Mouse (Mus musculus): ENCODE data around the gene Efhc1. TPM values are rescaled to one million over a fixed set of nuclear protein-coding genes. Genes with fewer than 3 reads are reported as not detected.
A peak's percentile ranks its signal among the peaks of the same experiment; 100 is the strongest.

Efhc1 gene
- polyA plus RNA-seq, 1 experiment from 2014 or later = 1.9 TPM

DNA sequence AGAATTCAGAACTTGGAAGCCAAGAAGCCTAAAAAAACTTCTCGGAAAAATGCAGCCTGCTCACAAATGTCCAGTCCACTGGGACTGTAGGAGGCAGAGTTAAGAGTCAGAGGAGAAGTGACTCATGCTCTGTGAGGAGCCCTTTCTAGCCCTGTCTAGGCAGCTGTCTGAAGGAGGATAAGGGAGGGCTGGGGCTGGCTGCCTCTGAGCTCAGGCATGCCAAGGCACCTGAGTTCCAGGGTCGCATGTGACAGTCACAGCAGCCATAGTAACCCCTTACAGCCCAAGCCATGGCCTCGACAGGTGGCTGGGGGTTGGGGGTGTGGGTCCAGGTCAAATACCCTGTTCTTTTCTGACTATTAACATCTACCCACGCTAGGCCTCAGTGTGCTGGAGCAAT is 57.5 kb downstream of the Efhc1 start:
- Histone ChIP-seq H3K27me3 (ENCODE audit: control insufficient read depth, insufficient read depth, low read length) (no peaks in the 10 kb centered on the region), H3K4me2 (ENCODE audit: low read depth, low read length) (no peak overlapping the region), H3K4me3 (ENCODE audit: low read length) (no peak overlapping the region), H3K4me1 (ENCODE audit: control insufficient read depth, insufficient read depth, low read length) (peaks cover 6% of the 10 kb centered on the region), H3K9ac (ENCODE audit: low read length) (no peak overlapping the region), H3K27ac (ENCODE audit: low read length) (no peak overlapping the region), H3K9me3 (replicated peaks; ENCODE audit: control insufficient read depth, low read length) (no peaks in the 10 kb centered on the region), H3K36me3 (ENCODE audit: control insufficient read depth, insufficient read depth) (0 out of 2 replicates have a peak, but pooled peaks cover 4% of the 10 kb centered on the region)
- ATAC-seq (replicated peaks; ENCODE audit: extremely low read depth, insufficient read depth, low FRiP score) = peak; percentile 72
- WGBS = 49% methylated on average over 4 of the region's 4 CpGs

DNA sequence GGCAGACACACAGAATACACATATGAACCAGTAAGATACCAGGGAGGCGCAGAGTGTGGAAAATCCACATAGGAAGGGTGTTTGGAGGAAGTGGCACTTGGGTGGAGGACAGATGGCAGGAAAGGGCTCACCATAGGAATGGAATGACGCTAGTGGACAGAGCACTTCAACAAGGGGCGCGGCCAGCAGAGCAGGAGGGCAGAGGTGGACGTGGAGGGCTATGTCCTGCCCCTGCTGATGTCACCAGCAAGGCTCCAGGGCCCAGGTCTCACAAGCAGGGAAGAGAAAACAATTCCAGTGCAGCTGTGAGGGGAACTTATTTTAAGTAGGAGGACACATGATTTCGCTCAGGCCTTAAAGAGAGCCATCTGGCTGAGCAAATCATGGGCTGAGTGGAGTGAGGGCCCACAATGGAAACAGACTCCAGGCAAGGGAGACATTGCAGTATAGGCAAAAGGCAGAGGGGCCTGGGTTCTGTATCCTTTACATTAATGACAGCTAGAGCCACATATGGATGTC is 58.9 kb downstream of the Efhc1 start:
- Histone ChIP-seq H3K4me2 (ENCODE audit: low read depth, low read length) (no peak overlapping the region), H3K27me3 (ENCODE audit: control insufficient read depth, insufficient read depth, low read length) (no peaks in the 10 kb centered on the region), H3K9me3 (replicated peaks; ENCODE audit: control insufficient read depth, low read length) (no peaks in the 10 kb centered on the region), H3K27ac (ENCODE audit: low read length) (no peak overlapping the region), H3K4me3 (ENCODE audit: low read length) (no peak overlapping the region), H3K36me3 (ENCODE audit: control insufficient read depth, insufficient read depth) (0 out of 2 replicates have a peak, but pooled peaks cover 4% of the 10 kb centered on the region), H3K4me1 (ENCODE audit: control insufficient read depth, insufficient read depth, low read length) (peaks cover 6% of the 10 kb centered on the region), H3K9ac (ENCODE audit: low read length) (no peak overlapping the region)
- WGBS = 64% methylated on average over 6 of the region's 6 CpGs
- no peak for ATAC-seq (replicated peaks; ENCODE audit: extremely low read depth, insufficient read depth, low FRiP score)

GRCm38 (mm10) chr1:21014463-21014862 is 63.0 kb downstream of the Efhc1 start:
- peak; percentile 90 for ATAC-seq (replicated peaks; ENCODE audit: extremely low read depth, insufficient read depth, low FRiP score)
- H3K27ac ChIP-seq (ENCODE audit: low read length) = peak overlapping the region; percentile 30
- H3K4me2 ChIP-seq (ENCODE audit: low read depth, low read length) = no peak overlapping the region
- 34% methylated on average over 8 of the region's 8 CpGs for WGBS
- no peaks in the 10 kb centered on the region for H3K4me1 ChIP-seq (ENCODE audit: control insufficient read depth, insufficient read depth, low read length)
- H3K9me3 ChIP-seq (replicated peaks; ENCODE audit: control insufficient read depth, low read length) = no peaks in the 10 kb centered on the region
- no peaks in the 10 kb centered on the region for H3K27me3 ChIP-seq (ENCODE audit: control insufficient read depth, insufficient read depth, low read length)
- H3K4me3 ChIP-seq (ENCODE audit: low read length) = no peak overlapping the region
- no peak overlapping the region for H3K9ac ChIP-seq (ENCODE audit: low read length)
- H3K36me3 ChIP-seq (ENCODE audit: control insufficient read depth, insufficient read depth) = 0 out of 2 replicates have a peak, but pooled peaks cover 4% of the 10 kb centered on the region

DNA sequence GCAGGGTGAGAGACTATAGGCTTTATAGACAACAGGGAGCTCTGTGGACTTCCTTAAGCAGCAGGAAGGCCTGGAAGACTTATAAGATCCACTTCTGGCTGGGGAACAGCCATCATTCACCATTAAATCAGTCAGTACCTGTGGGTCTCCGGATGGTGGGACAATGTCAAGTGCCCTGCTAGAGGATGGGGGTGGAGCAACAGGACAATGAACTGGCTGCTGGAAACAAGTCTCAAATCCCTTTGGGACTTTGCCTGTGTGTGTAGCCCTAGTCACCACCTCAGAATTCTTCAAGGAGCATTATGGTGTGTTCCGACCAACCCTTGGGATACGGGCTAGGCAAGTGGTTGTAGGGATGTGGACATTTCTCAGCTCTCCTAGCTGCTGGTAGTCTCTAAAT is 71.7 kb downstream of the Efhc1 start:
- no peaks in the 10 kb centered on the region; the same call in 1 of the 2 replicates for H3K4me1 ChIP-seq (ENCODE audit: control insufficient read depth, insufficient read depth, low read length)
- 73% methylated on average over 3 of the region's 3 CpGs for WGBS
- no peaks in the 10 kb centered on the region for H3K27me3 ChIP-seq (ENCODE audit: control insufficient read depth, insufficient read depth, low read length)
- H3K27ac ChIP-seq (ENCODE audit: low read length) = no peak overlapping the region
- no peak for ATAC-seq (replicated peaks; ENCODE audit: extremely low read depth, insufficient read depth, low FRiP score)
- H3K9me3 ChIP-seq (replicated peaks; ENCODE audit: control insufficient read depth, low read length) = no peaks in the 10 kb centered on the region
- H3K36me3 ChIP-seq (ENCODE audit: control insufficient read depth, insufficient read depth) = no peaks in the 10 kb centered on the region
- no peak overlapping the region for H3K9ac ChIP-seq (ENCODE audit: low read length)
- no peak overlapping the region for H3K4me2 ChIP-seq (ENCODE audit: low read depth, low read length)
- H3K4me3 ChIP-seq (ENCODE audit: low read length) = no peak overlapping the region

DNA sequence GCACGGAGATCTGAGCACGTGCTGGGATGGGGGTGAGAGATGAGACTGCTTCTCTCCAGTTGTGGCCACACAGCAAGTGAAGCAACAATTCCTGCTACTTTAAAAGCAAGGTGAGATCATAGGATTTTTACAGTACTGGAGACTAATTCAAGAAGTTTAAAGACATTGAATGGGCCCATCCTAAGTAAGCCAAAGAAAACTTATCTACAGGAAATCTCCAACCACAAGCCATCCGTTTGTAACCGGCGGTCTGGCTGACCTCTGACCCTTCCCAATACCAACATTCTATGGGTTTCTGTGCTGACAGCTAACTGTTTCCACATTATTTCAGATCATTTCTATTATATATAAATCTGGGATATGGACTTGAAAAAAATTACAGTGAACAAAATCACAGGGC is 73.8 kb downstream of the Efhc1 start:
- H3K36me3 ChIP-seq (ENCODE audit: control insufficient read depth, insufficient read depth) = no peaks in the 10 kb centered on the region
- no peak overlapping the region for H3K27ac ChIP-seq (ENCODE audit: low read length)
- 76% methylated on average over 5 of the region's 5 CpGs for WGBS

DNA sequence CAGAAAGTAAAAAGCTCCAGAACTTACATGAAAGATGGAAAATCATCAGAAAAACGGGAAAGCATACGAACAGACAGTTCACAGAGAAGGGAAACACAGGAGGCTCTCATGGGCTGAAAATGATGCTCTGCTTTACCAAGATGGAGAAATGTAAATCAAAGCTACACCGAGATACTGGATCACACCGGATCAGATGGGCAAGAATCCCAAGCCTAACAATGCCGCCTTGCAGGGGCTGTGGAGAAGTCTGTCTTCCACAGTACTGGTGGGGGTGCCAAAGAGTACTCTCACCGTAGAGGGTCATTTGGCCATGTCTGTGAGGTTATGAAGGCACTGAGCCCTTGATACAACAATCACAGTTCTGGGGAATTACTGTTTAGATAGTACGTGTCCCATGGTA is 75.1 kb downstream of the Efhc1 start:
- H3K4me3 ChIP-seq (ENCODE audit: low read length) = no peak overlapping the region
- ATAC-seq (replicated peaks; ENCODE audit: extremely low read depth, insufficient read depth, low FRiP score) = no peak
- 85% methylated on average over 7 of the region's 7 CpGs for WGBS
- H3K9me3 ChIP-seq (replicated peaks; ENCODE audit: control insufficient read depth, low read length) = no peaks in the 10 kb centered on the region
- no peaks in the 10 kb centered on the region for H3K27me3 ChIP-seq (ENCODE audit: control insufficient read depth, insufficient read depth, low read length)
- H3K4me2 ChIP-seq (ENCODE audit: low read depth, low read length) = no peak overlapping the region
- no peak overlapping the region for H3K9ac ChIP-seq (ENCODE audit: low read length)
- H3K36me3 ChIP-seq (ENCODE audit: control insufficient read depth, insufficient read depth) = no peaks in the 10 kb centered on the region
- H3K27ac ChIP-seq (ENCODE audit: low read length) = no peak overlapping the region
- no peaks in the 10 kb centered on the region; the same call in 1 of the 2 replicates for H3K4me1 ChIP-seq (ENCODE audit: control insufficient read depth, insufficient read depth, low read length)

More for the DNA sequence above, 73.8 kb downstream of the Efhc1 start:
- Histone ChIP-seq H3K4me2 (ENCODE audit: low read depth, low read length) (no peak overlapping the region), H3K4me1 (ENCODE audit: control insufficient read depth, insufficient read depth, low read length) (no peaks in the 10 kb centered on the region; the same call in 1 of the 2 replicates), H3K9me3 (replicated peaks; ENCODE audit: control insufficient read depth, low read length) (no peaks in the 10 kb centered on the region), H3K4me3 (ENCODE audit: low read length) (no peak overlapping the region), H3K9ac (ENCODE audit: low read length) (no peak overlapping the region), H3K27me3 (ENCODE audit: control insufficient read depth, insufficient read depth, low read length) (no peaks in the 10 kb centered on the region)
- no peak for ATAC-seq (replicated peaks; ENCODE audit: extremely low read depth, insufficient read depth, low FRiP score)

GRCm38 (mm10) chr1:21029000-21029399 is 77.6 kb downstream of the Efhc1 start:
- H3K9me3 ChIP-seq (replicated peaks; ENCODE audit: control insufficient read depth, low read length) = no peaks in the 10 kb centered on the region
- WGBS = 80% methylated on average over 4 of the region's 4 CpGs

DNA sequence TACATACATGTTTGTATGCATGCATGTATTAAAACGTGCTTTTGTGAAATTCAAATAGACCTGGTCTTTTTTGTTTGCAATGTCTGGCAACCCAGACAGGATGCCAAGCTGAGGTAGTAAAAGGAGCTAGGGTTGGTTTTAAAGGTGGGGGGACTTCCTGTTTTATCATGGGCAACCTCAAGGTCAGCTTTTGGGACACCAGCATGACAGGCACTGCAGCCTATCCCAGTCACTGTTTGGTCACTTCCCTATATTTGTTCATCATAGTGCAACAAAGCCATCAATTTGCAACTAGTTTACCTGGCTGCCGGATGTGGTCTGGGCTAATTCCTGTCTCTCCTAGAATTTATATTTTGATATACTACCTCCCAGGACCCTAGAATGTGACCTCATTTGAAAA is 80.2 kb downstream of the Efhc1 start:
- Histone ChIP-seq H3K9me3 (replicated peaks; ENCODE audit: control insufficient read depth, low read length) (no peaks in the 10 kb centered on the region), H3K27me3 (ENCODE audit: control insufficient read depth, insufficient read depth, low read length) (no peaks in the 10 kb centered on the region), H3K27ac (ENCODE audit: low read length) (no peak overlapping the region), H3K36me3 (ENCODE audit: control insufficient read depth, insufficient read depth) (0 out of 2 replicates have a peak, but pooled peaks cover 4% of the 10 kb centered on the region), H3K4me3 (ENCODE audit: low read length) (no peak overlapping the region), H3K4me1 (ENCODE audit: control insufficient read depth, insufficient read depth, low read length) (no peaks in the 10 kb centered on the region), H3K9ac (ENCODE audit: low read length) (no peak overlapping the region), H3K4me2 (ENCODE audit: low read depth, low read length) (no peak overlapping the region)
- WGBS = 83% methylated on average over 2 of the region's 2 CpGs
- ATAC-seq (replicated peaks; ENCODE audit: extremely low read depth, insufficient read depth, low FRiP score) = no peak

More at GRCm38 (mm10) chr1:21029000-21029399, 77.6 kb downstream of the Efhc1 start:
- Histone ChIP-seq H3K4me1 (ENCODE audit: control insufficient read depth, insufficient read depth, low read length) (no peaks in the 10 kb centered on the region), H3K27me3 (ENCODE audit: control insufficient read depth, insufficient read depth, low read length) (no peaks in the 10 kb centered on the region), H3K9ac (ENCODE audit: low read length) (no peak overlapping the region), H3K4me3 (ENCODE audit: low read length) (no peak overlapping the region), H3K36me3 (ENCODE audit: control insufficient read depth, insufficient read depth) (no peaks in the 10 kb centered on the region), H3K27ac (ENCODE audit: low read length) (no peak overlapping the region), H3K4me2 (ENCODE audit: low read depth, low read length) (no peak overlapping the region)
- ATAC-seq (replicated peaks; ENCODE audit: extremely low read depth, insufficient read depth, low FRiP score) = no peak

DNA sequence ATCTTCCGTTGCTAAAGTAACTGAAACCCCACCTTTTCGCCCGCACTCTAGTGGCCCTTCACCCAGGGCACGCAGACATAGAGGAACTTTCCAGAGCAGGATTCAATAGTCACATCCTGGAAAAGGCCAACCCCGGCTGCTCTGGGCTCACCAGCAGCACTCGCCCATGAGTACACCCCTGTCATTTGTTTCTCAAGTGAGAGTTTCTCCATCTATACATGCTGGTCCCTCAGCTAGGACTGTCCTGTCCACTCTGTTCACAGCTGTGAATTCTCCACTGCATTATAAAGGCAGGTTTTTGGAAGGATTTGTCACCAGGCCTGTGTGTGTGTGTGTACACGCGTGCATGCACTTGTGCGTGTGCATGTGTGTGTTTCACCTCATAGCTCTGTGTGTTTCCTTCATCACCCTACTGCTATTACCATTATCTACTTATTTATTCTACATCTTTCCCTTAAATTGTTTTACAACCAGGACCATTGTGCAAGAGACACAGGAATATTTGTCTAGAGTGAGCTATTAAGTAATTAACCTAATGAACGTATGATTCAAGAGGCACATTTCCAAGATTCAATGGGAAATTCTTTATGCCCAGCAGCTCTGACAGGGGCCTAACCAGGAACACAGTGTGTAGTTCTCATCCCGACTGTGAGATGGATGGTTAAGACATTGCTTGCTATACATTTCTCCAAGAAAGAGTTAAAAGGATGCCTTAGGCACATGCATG is 81.8 kb downstream of the Efhc1 start:
- no peak overlapping the region for H3K27ac ChIP-seq (ENCODE audit: low read length)
- 88% methylated on average over 11 of the region's 11 CpGs for WGBS
- H3K4me1 ChIP-seq (ENCODE audit: control insufficient read depth, insufficient read depth, low read length) = no peaks in the 10 kb centered on the region
- 0 out of 2 replicates have a peak, but pooled peaks cover 4% of the 10 kb centered on the region for H3K36me3 ChIP-seq (ENCODE audit: control insufficient read depth, insufficient read depth)
- no peak overlapping the region for H3K4me2 ChIP-seq (ENCODE audit: low read depth, low read length)
- no peaks in the 10 kb centered on the region for H3K27me3 ChIP-seq (ENCODE audit: control insufficient read depth, insufficient read depth, low read length)
- H3K9ac ChIP-seq (ENCODE audit: low read length) = no peak overlapping the region
- no peak for ATAC-seq (replicated peaks; ENCODE audit: extremely low read depth, insufficient read depth, low FRiP score)
- H3K4me3 ChIP-seq (ENCODE audit: low read length) = no peak overlapping the region
- no peaks in the 10 kb centered on the region for H3K9me3 ChIP-seq (replicated peaks; ENCODE audit: control insufficient read depth, low read length)
